Mouse (Mus musculus): ENCODE measurements around the gene Polg.

DNA sequence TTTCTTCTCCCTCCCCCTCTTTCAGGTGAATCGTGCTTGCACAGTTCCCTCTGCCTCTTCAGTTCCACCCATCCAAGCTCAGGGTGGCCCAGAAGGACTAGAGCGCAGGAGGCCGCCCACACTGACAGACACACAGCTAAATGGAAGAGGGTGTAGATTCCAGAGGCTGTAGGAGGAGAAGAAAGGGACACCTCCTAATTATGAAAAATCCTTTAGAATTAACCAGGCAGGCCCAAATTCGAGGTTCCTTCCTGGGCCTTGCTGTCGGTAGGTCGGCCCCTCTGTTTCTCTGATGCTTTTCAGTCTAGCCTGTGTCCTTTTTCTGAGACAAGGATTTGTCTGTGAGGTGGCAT is 36.9 kb upstream of the Polg start:
- TF ChIP-seq CTCF (IDR thresholded peaks at IDR 0.05; ENCODE audit: low read depth, low read length): no peak
- TF ChIP-seq GATA2 (IDR thresholded peaks at IDR 0.05; ENCODE audit: borderline replicate concordance, low read depth, low read length): no peak
- no peak for TF ChIP-seq POLR2AphosphoS5 (IDR thresholded peaks at IDR 0.05; ENCODE audit: insufficient replicate concordance, low read depth, low read length)
- TF ChIP-seq TAL1 (conservative IDR thresholded peaks at IDR 0.05; ENCODE audit: low read depth, low read length): no peak
